ENCODE assay signal across 10 mouse cellular contexts in genomic region chr8:13506849-13507248, GRCm38 (mm10). TPM values are rescaled to one million over a fixed set of nuclear protein-coding genes. Genes with fewer than 3 reads are reported as not detected.
A peak's percentile ranks its signal among the peaks of the same experiment; 100 is the strongest.
DNase-seq lines count a peak whose midpoint lies in the region; ATAC-seq and TF ChIP-seq lines count a peak whose summit lies in the region.
"Had no signal": no experiment of that assay in that cellular context is flagged by ENCODE, and none has a peak within 500 bp of the region (broad histone marks: within the 10 kb centered on the region; RNA-seq: fewer than 3 reads in every experiment).

No protein-coding gene starts in this region.

- peak; percentile 62 for DNase-seq in left cerebral cortex, postnatal 4 days
- DNase-seq in left cerebral cortex, adult 11 months (ENCODE audit: low spot score): no peak
- DNase-seq in gastrocnemius, postnatal 14 days: peak; percentile 82
- DNase-seq in kidney, postnatal 0 days (ENCODE audit: low spot score): no peak
- DNase-seq in ovary, postnatal 14 days (ENCODE audit: low spot score): peak; percentile 80

- peak; percentile 93 for ATAC-seq in kidney, postnatal 0 days (replicated peaks; ENCODE audit: low FRiP score, low read depth)
- no peak for ATAC-seq in frontal cortex, adult (ENCODE audit: low TSS enrichment)
- no peak for ATAC-seq in forebrain, embryonic 12.5 days (ENCODE audit: low FRiP score)
- no peak for ATAC-seq in activated CD4-positive, CD25-positive, alpha-beta regulatory T cell, adult 4 months

- WGBS in kidney, postnatal 0 days: 20% methylated on average over 4 of the region's 4 CpGs
- WGBS in forebrain, embryonic 12.5 days: 60% methylated on average over 4 of the region's 4 CpGs

- no peak overlapping the region for H3K4me2 ChIP-seq in kidney, postnatal 0 days (ENCODE audit: low read length)
- H3K4me2 ChIP-seq in forebrain, embryonic 12.5 days: no peak overlapping the region
- H3K4me2 ChIP-seq: embryonic facial prominence, embryonic 15.5 days had no signal

- H3K9me3 ChIP-seq in kidney, postnatal 0 days (replicated peaks; ENCODE audit: low read length): no peaks in the 10 kb centered on the region
- no peaks in the 10 kb centered on the region for H3K9me3 ChIP-seq in forebrain, embryonic 12.5 days
- H3K9me3 ChIP-seq: embryonic facial prominence, embryonic 15.5 days had no signal

- no peaks in the 10 kb centered on the region for H3K27me3 ChIP-seq in kidney, postnatal 0 days (ENCODE audit: insufficient read depth, low read length)
- peaks cover 5% of the 10 kb centered on the region; the same call in 1 of the 2 replicates for H3K27me3 ChIP-seq in forebrain, embryonic 12.5 days

- TF ChIP-seq CTCF in kidney, postnatal 0 days (IDR thresholded peaks at IDR 0.05; ENCODE audit: low read depth): no peak

- intact Hi-C loops in left cerebral cortex, postnatal 4 days (cut with DNase I): no loop called here
- intact Hi-C loops in gastrocnemius, postnatal 14 days (cut with DNase I; ENCODE audit: low total_unique reads): no loop called here

- H3K4me3 ChIP-seq in kidney, postnatal 0 days (replicated peaks; ENCODE audit: low read depth, low read length): no peak overlapping the region
- H3K4me3 ChIP-seq in forebrain, embryonic 12.5 days (replicated peaks): no peak overlapping the region
- H3K4me3 ChIP-seq: embryonic facial prominence, embryonic 15.5 days had no signal

- peaks cover 11% of the 10 kb centered on the region; the same call in 1 of the 2 replicates for H3K4me1 ChIP-seq in kidney, postnatal 0 days (replicated peaks; ENCODE audit: insufficient read depth, low read length)
- no peaks in the 10 kb centered on the region for H3K4me1 ChIP-seq in forebrain, embryonic 12.5 days

- H3K27ac ChIP-seq in kidney, postnatal 0 days: peak overlapping the region; percentile 85
- no peak overlapping the region for H3K27ac ChIP-seq in forebrain, embryonic 12.5 days
- H3K27ac ChIP-seq: embryonic facial prominence, embryonic 15.5 days had no signal

- H3K9ac ChIP-seq in kidney, postnatal 0 days (ENCODE audit: low read depth, low read length): no peak overlapping the region
- no peak overlapping the region for H3K9ac ChIP-seq in forebrain, embryonic 12.5 days
- H3K9ac ChIP-seq: embryonic facial prominence, embryonic 15.5 days had no signal

- H3K36me3 ChIP-seq in kidney, postnatal 0 days (ENCODE audit: insufficient read depth, low read length): no peaks in the 10 kb centered on the region
- H3K36me3 ChIP-seq in forebrain, embryonic 12.5 days (replicated peaks): no peaks in the 10 kb centered on the region
- H3K36me3 ChIP-seq: embryonic facial prominence, embryonic 15.5 days had no signal

RNA-seq across cellular contexts. Expression of gene Gas6, which starts 12.6 kb away (rescaled TPM):
- total RNA-seq in left cerebral cortex, postnatal 4 days (2021): 10 to 100 TPM; 81.2 to 85.8 TPM
- total RNA-seq in gastrocnemius, postnatal 14 days (2021): 10 to 100 TPM; 59.2 to 72.3 TPM
- polyA plus RNA-seq in kidney, postnatal 0 days (2015; fragmentation: Nextera tagmentation; extraction: Ambion mirVana): 153 and 166 TPM in 2 replicates
- 10.0 and 13.9 TPM in 2 replicates for polyA plus RNA-seq in forebrain, embryonic 12.5 days (2016; fragmentation: Nextera tagmentation; extraction: Ambion mirVana)
- polyA plus RNA-seq in activated CD4-positive, CD25-positive, alpha-beta regulatory T cell, adult 4 months (2017; shearing (Covaris generic)): not detected
- total RNA-seq: MEL had no signal

RNA-seq across cellular contexts. Expression of gene 1700029H14Rik, which starts 55.4 kb away (rescaled TPM):
- not detected for total RNA-seq in left cerebral cortex, postnatal 4 days (2021)
- not detected for total RNA-seq in gastrocnemius, postnatal 14 days (2021)
- polyA plus RNA-seq in kidney, postnatal 0 days (2015; fragmentation: Nextera tagmentation; extraction: Ambion mirVana): not detected in 2 replicates
- polyA plus RNA-seq in forebrain, embryonic 12.5 days (2016; fragmentation: Nextera tagmentation; extraction: Ambion mirVana): not detected in 2 replicates
- polyA plus RNA-seq in activated CD4-positive, CD25-positive, alpha-beta regulatory T cell, adult 4 months (2017; shearing (Covaris generic)): not detected
- total RNA-seq: MEL had no signal
- polyA plus RNA-seq: embryonic facial prominence, embryonic 15.5 days had no signal

Comparison
In these comparisons a context has a peak if more than half of its experiments do, and no peak if none do; other contexts are left out.
1. DNase-seq: peak in left cerebral cortex, postnatal 4 days (single experiment), gastrocnemius, postnatal 14 days (single experiment) and ovary, postnatal 14 days (single experiment); none in left cerebral cortex, adult 11 months (single experiment) and kidney, postnatal 0 days (single experiment).
2. RNA of gene Gas6, which starts 12.6 kb away (polyA plus RNA-seq): 153 to 166 TPM in kidney, postnatal 0 days and 10.0 to 13.9 TPM in forebrain, embryonic 12.5 days; not detected in activated CD4-positive, CD25-positive, alpha-beta regulatory T cell, adult 4 months; every median in the first group is over 10 times any median in the second.